Mouse (Mus musculus): Measurements from ENCODE around the gene Cbln3. TPM values are rescaled to one million over a fixed set of nuclear protein-coding genes. Genes with fewer than 3 reads are reported as not detected.

Cbln3 gene
- polyA plus RNA-seq, 1 experiment from 2014 or later = 0.31 TPM

DNA sequence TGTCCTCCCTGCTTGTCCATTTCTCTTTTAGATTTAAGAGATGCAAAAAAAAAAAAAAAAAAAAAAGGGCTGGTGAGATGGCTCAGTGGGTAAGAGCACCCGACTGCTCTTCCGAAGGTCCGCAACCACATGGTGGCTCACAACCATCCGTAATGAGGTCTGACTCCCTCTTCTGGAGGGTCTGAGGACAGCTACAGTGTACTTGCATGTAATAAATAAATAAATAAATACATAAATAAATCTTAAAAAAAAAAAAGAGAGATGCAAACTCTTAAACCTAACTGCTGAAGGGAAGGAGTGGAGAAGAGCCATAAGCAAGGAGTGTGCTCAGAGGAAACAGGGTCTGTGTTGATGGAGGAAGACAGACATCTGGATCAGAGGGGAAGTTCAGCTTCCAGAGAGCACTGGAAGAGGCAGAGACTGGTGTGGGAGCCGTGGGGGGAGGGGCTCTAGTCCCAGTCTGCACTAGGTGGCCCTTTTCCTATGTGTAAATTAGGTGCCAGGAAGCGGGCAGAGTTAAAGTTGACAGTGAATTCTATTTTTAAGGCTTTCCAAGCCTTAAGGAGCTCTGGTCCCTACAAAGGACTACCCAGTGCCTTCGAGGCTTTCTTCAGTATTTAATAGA lies 5.8 kb downstream of the Cbln3 start:
- WGBS = 9% methylated on average over 7 of the region's 7 CpGs
- Histone ChIP-seq H3K4me3 (no peak overlapping the region), H3K4me1 (peaks cover 32% of the 10 kb centered on the region), H3K9ac (no peak overlapping the region), H3K36me3 (no peaks in the 10 kb centered on the region), H3K27ac (replicated peaks) (no peak overlapping the region), H3K9me3 (no peaks in the 10 kb centered on the region), H3K27me3 (replicated peaks) (no peaks in the 10 kb centered on the region), H3K4me2 (peak overlapping the region; percentile 38)
- ATAC-seq (ENCODE audit: extremely low read depth, insufficient number of reproducible peaks, low FRiP score, low TSS enrichment) = no peak

DNA sequence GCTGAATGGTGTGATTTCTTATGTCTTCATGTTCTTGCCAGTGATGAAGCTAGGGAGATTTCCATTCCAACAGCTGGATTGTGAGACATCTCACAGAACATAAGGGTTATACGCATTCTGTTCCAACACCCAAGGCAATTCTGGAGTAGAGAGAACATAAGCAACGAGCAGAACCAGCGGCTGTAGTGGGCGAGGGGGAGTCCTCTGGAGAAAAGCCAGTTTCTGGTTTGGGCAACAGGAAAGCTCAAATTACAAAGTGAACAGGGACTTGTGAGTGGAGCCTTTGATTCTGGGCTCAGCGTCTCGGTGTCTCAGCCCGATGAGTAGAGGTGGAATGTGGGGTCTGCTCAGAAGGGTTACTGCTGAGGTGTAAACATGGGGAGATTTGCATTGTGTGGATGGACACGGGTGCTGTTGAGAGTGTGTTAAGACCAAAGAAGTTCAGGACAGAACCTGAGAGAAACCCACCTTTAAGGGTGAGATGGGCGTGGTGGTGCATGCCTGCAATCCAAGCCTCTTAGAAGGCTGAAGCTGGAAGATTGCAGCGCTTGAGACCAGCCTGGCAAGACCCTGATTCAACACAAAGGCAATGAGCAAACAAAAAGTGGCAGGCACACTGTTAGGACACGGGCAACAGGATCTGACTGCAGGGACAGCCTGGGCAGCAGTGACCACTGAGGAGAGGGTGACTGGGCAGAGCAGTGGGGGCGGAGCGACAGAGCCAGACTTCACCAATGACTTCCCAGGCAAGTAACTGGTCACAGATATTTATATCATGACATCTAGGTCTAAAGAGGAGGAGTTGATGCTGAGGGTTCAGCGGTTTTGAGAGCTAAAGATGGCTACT lies 6.5 kb downstream of the Cbln3 start:
- WGBS = 13% methylated on average over 14 of the region's 14 CpGs
- ATAC-seq (ENCODE audit: extremely low read depth, insufficient number of reproducible peaks, low FRiP score, low TSS enrichment) = no peak
- no peak overlapping the region for H3K27ac ChIP-seq (replicated peaks)
- H3K9ac ChIP-seq = no peak overlapping the region
- H3K27me3 ChIP-seq (replicated peaks) = no peaks in the 10 kb centered on the region
- peaks cover 6% of the 10 kb centered on the region for H3K36me3 ChIP-seq
- H3K4me2 ChIP-seq = peak overlapping the region; percentile 38
- H3K4me3 ChIP-seq = no peak overlapping the region
- H3K4me1 ChIP-seq = peaks cover 39% of the 10 kb centered on the region
- no peaks in the 10 kb centered on the region for H3K9me3 ChIP-seq

DNA sequence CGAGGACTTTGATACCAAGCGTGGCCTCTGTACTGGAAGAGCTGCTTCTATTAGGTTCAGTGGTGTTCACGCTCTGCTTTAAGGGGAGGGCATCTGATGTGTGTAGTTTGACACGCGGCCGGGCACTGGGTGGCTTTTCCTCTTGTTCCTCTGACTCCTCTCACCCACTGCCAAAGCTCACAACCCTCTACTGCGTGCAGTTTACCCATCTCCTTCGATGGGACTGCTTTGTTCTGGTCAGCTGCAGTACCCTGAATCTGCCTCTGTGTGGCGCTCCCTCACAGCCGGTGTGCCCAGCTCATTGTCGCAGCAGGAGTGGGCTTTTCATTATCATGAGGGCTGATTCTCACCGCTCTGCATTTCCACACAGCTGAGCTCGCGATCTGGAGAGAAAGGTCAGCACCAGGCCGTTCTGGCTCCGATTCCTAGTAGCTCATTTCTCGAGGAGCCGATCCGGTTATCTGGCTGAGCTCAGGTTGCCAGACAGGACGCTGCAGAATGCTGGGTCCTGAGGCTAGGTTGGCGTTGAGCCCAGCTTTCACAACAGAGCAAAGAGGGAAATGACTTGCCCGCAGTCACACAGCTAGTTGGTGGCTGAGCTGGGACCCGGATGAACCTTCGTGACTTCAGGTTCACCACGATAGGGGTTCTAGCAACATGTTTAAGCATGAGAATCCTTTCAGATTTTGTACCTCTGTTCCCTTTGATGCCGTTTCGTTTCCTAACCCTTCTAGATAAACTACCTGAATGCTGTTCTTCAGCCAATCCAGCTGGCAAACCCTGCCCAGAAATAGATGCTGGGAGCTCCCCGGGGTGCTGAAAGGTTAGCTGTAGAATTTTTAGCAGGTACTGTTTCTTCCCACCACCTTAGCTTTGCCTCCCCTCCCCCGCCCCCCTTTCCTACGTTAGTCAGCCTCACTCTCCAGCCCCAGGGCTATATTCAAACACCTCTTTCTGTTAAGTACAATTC lies 10.2 kb downstream of the Cbln3 start:
- H3K27ac ChIP-seq (replicated peaks) = 0 out of 2 replicates have a peak overlapping the region, but pooled peaks have one; percentile 16
- peak overlapping the region; percentile 14; the same call in 1 of the 2 replicates for H3K4me3 ChIP-seq
- H3K9ac ChIP-seq = peak overlapping the region; percentile 54
- H3K36me3 ChIP-seq = peaks cover 43% of the 10 kb centered on the region
- peaks cover 35% of the 10 kb centered on the region for H3K4me1 ChIP-seq
- H3K27me3 ChIP-seq (replicated peaks) = no peaks in the 10 kb centered on the region
- no peaks in the 10 kb centered on the region for H3K9me3 ChIP-seq
- peak overlapping the region; percentile 53 for H3K4me2 ChIP-seq
- ATAC-seq (ENCODE audit: extremely low read depth, insufficient number of reproducible peaks, low FRiP score, low TSS enrichment) = no peak; the same call in 1 of the 2 replicates
- WGBS = 12% methylated on average over 30 of the region's 30 CpGs

DNA sequence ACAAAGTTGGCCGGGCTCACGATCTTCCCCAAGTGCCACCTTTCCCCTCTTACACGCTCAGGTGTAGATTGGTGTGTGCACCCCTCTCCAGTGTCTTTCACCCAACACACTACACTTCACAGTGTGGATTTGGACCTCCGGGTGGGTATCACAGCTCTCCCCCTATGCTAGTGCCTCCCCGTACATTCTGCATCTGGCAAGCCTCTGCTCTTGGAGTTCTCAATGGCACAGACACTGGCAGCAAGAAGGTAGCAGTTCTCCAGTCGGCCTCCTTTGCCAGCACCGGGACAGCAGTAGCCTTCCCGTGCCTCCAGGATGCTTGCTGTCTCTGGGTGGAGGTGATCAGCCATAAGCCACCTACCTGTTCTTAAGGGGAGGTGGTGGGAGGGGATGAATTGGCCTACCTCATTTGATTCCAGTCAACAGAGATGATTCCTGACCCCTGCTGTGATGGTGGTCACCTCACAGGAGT lies 10.9 kb downstream of the Cbln3 start:
- peak overlapping the region; percentile 53 for H3K4me2 ChIP-seq
- peak overlapping the region; percentile 54 for H3K9ac ChIP-seq
- ATAC-seq (ENCODE audit: extremely low read depth, insufficient number of reproducible peaks, low FRiP score, low TSS enrichment) = no peak
- 73% methylated on average over 8 of the region's 8 CpGs for WGBS
- no peaks in the 10 kb centered on the region for H3K27me3 ChIP-seq (replicated peaks)
- no peaks in the 10 kb centered on the region for H3K9me3 ChIP-seq
- no peak overlapping the region for H3K4me3 ChIP-seq
- peaks cover 50% of the 10 kb centered on the region for H3K36me3 ChIP-seq
- H3K27ac ChIP-seq (replicated peaks) = 0 out of 2 replicates have a peak overlapping the region, but pooled peaks have one; percentile 16
- H3K4me1 ChIP-seq = peaks cover 30% of the 10 kb centered on the region

DNA sequence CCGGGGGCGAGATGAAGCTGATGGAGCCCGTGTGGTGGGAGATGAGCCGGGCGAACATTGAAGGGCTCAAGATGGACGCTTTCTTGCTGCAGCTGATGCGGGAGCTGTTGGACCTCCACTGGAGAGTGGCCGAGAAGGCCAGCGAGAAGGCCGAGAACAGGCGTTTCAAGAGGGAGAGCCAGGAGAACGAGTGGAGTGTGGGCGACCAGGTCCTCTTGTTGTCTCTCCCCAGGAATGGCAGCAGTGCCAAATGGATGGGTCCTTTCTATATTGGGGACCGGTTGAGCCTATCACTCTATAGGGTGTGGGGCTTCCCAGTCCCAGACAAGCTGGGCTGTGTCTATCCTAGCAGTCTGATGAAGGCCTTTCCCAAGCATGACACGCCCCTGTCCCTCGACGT lies 11.6 kb downstream of the Cbln3 start:
- H3K9me3 ChIP-seq = no peaks in the 10 kb centered on the region
- no peak overlapping the region for H3K4me3 ChIP-seq
- no peak overlapping the region for H3K4me2 ChIP-seq
- WGBS = 85% methylated on average over 17 of the region's 17 CpGs
- no peak overlapping the region for H3K9ac ChIP-seq
- no peak for ATAC-seq (ENCODE audit: extremely low read depth, insufficient number of reproducible peaks, low FRiP score, low TSS enrichment)
- H3K27ac ChIP-seq (replicated peaks) = no peak overlapping the region
- no peaks in the 10 kb centered on the region for H3K27me3 ChIP-seq (replicated peaks)
- peaks cover 22% of the 10 kb centered on the region for H3K4me1 ChIP-seq
- H3K36me3 ChIP-seq = peaks cover 58% of the 10 kb centered on the region

DNA sequence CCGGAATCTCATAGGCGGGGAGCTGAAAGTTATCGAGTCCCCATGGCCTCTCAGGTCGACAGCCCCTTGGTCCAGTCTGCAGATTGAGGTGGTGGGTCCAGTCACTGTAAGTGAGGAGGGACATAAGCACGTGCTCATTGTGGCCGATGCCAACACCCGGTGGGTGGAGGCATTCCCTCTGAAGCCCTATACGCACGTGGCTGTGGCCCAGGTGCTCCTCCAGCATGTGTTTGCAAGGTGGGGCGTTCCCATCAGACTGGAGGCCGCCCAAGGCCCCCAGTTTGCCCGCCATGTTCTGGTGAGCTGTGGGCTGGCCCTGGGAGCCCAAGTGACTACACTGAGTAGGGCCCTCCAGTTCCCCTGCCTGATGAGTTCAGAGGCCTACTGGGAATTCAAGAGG lies 12.2 kb downstream of the Cbln3 start:
- peaks cover 18% of the 10 kb centered on the region for H3K4me1 ChIP-seq
- no peak for ATAC-seq (ENCODE audit: extremely low read depth, insufficient number of reproducible peaks, low FRiP score, low TSS enrichment)
- no peak overlapping the region for H3K27ac ChIP-seq (replicated peaks)
- no peak overlapping the region for H3K4me3 ChIP-seq
- no peaks in the 10 kb centered on the region for H3K9me3 ChIP-seq
- peaks cover 62% of the 10 kb centered on the region for H3K36me3 ChIP-seq
- no peaks in the 10 kb centered on the region for H3K27me3 ChIP-seq (replicated peaks)
- H3K9ac ChIP-seq = no peak overlapping the region
- H3K4me2 ChIP-seq = no peak overlapping the region
- 88% methylated on average over 12 of the region's 12 CpGs for WGBS

DNA sequence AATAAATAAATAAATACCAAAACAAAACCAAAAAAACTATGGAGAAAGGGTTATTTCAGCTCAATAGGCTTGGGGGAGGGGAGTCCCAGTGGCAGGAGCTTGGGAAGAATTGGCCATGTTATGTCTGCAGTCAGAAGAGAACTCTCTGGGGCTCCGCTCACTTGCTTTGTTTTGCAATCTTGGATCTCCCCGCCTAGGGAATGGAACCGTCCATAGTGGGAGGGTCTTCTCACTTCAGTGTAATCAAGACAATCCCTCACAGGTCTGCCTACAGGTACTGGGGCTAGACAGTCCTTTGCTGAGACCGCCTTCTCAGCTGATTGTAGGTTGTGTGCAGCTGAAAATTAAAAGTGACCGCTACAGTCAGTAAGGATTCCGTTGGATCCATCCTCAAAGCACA lies 14.7 kb downstream of the Cbln3 start:
- 90% methylated on average over 6 of the region's 6 CpGs for WGBS
- no peak for ATAC-seq (ENCODE audit: extremely low read depth, insufficient number of reproducible peaks, low FRiP score, low TSS enrichment)
- no peaks in the 10 kb centered on the region for H3K9me3 ChIP-seq
- no peaks in the 10 kb centered on the region for H3K27me3 ChIP-seq (replicated peaks)
- no peak overlapping the region for H3K9ac ChIP-seq
- H3K27ac ChIP-seq (replicated peaks) = no peak overlapping the region
- H3K36me3 ChIP-seq = peaks cover 87% of the 10 kb centered on the region
- H3K4me2 ChIP-seq = no peak overlapping the region
- H3K4me1 ChIP-seq = peaks cover 18% of the 10 kb centered on the region
- H3K4me3 ChIP-seq = no peak overlapping the region

DNA sequence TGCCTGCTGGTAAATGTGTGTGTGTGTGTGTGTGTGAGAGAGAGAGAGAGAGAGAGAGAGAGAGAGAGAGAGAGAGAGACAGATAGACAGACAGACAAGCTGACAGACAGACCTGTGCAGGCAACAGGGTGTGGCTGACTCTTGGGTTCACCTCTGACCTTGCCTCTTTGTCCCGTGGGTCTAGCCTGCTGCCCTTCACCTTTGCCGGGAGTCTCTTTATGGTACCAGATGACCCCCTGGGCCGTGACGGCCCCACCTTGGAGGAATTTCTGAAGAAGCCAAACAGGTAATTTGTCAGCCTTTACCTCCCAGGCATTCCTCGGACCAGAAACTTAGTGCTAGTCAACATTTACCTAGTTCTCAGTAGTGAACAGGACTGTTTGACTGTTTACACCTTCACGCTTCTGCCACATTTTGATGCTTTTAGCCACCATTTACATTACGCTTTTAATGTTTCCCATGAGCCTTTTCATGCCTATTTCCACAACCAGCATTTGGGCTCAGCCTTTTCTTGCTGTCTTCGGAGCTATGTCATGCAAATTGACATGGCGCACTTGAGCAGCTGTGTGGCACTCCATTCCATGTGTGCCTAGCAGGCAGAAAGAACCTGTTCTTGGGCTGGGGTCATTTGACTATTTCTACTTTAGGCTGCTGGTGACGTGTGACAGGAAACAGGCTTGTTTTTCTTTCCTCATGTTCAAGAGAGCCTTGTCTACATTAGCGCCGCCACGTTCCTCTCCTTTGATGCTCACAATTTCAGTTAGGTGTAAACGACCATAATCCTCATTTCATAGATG lies 15.8 kb downstream of the Cbln3 start:
- no peak overlapping the region for H3K9ac ChIP-seq
- no peak overlapping the region for H3K4me2 ChIP-seq
- ATAC-seq (ENCODE audit: extremely low read depth, insufficient number of reproducible peaks, low FRiP score, low TSS enrichment) = no peak
- H3K4me1 ChIP-seq = peaks cover 17% of the 10 kb centered on the region
- H3K4me3 ChIP-seq = no peak overlapping the region
- H3K9me3 ChIP-seq = no peaks in the 10 kb centered on the region
- H3K27ac ChIP-seq (replicated peaks) = no peak overlapping the region
- 73% methylated on average over 14 of the region's 14 CpGs for WGBS
- H3K27me3 ChIP-seq (replicated peaks) = no peaks in the 10 kb centered on the region
- peaks cover 98% of the 10 kb centered on the region for H3K36me3 ChIP-seq

- no peak overlapping the region for H3K4me3 ChIP-seq
- 43% methylated on average over 4 of the region's 4 CpGs for WGBS
- H3K36me3 ChIP-seq = peaks cover 90% of the 10 kb centered on the region
- no peak overlapping the region for H3K27ac ChIP-seq (replicated peaks)
- no peaks in the 10 kb centered on the region for H3K9me3 ChIP-seq
- no peak overlapping the region for H3K9ac ChIP-seq
- no peaks in the 10 kb centered on the region for H3K27me3 ChIP-seq (replicated peaks)
- H3K4me2 ChIP-seq = no peak overlapping the region
- H3K4me1 ChIP-seq = peaks cover 23% of the 10 kb centered on the region
- ATAC-seq (ENCODE audit: extremely low read depth, insufficient number of reproducible peaks, low FRiP score, low TSS enrichment) = no peak
Observed at GRCm38 (mm10) chr14:55866962-55867361, 17.2 kb downstream of the Cbln3 start.

GRCm38 (mm10) chr14:55863773-55864172 lies 20.4 kb downstream of the Cbln3 start:
- no peak overlapping the region for H3K27ac ChIP-seq (replicated peaks)
- H3K9ac ChIP-seq = peak overlapping the region; percentile 33; the same call in 1 of the 2 replicates
- 23% methylated on average over 7 of the region's 7 CpGs for WGBS
- H3K36me3 ChIP-seq = peaks cover 65% of the 10 kb centered on the region
- H3K4me3 ChIP-seq = no peak overlapping the region
- no peaks in the 10 kb centered on the region for H3K27me3 ChIP-seq (replicated peaks)
- no peaks in the 10 kb centered on the region for H3K9me3 ChIP-seq
- H3K4me2 ChIP-seq = no peak overlapping the region
- peaks cover 55% of the 10 kb centered on the region for H3K4me1 ChIP-seq
- peak; percentile 55; the same call in 1 of the 2 replicates for ATAC-seq (ENCODE audit: extremely low read depth, insufficient number of reproducible peaks, low FRiP score, low TSS enrichment)

Measured in heart, embryonic 13.5 days (tissue).